Mouse (Mus musculus): ENCODE data around the gene Slc6a16. TPM values are rescaled to one million over a fixed set of nuclear protein-coding genes. Genes with fewer than 3 reads are reported as not detected.

The Slc6a16 gene
- polyA plus RNA-seq, 2 experiments: 0.03 TPM; not detected in 1

DNA sequence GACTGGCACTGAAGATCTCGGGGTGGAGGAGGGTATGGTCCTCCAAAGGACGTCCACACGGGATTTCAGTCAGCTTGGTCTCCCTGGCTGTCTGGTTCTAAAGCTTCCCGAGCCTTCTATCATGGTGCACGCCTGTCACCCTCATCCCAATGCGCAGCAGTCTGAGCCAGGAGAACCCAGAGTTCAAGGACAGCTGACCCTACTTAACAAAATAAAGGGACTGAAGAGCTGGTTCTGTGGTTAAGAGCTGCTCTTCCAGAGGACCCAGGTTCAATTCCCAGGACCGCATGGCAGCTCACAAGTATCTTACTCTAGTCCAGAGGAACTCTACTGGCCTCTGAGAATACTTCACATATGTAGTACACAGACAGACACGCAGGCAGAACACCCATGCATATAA lies 11.8 kb upstream of the Slc6a16 start:
- no peak overlapping the region for H3K27ac ChIP-seq
- ATAC-seq (ENCODE audit: insufficient read depth): no peak
- no peaks in the 10 kb centered on the region for H3K9me3 ChIP-seq (ENCODE audit: control insufficient read depth, low read length)
- H3K4me1 ChIP-seq (replicated peaks; ENCODE audit: control insufficient read depth in 2 of 2, insufficient read depth in 2 of 2, low read length in 1 of 2): peaks cover 0 to 9% of the 10 kb centered on the region in 2 experiments; a peak in 1 of 4 replicates
- no peak overlapping the region for H3K4me2 ChIP-seq (ENCODE audit: low read depth)
- 64% methylated on average over 8 of the region's 8 CpGs for WGBS (ENCODE audit: insufficient replicate concordance)
- no peak for TF ChIP-seq EP300 (IDR thresholded peaks at IDR 0.05; ENCODE audit: low read depth)
- TF ChIP-seq CTCF (IDR thresholded peaks at IDR 0.05; ENCODE audit: low read depth): no peak
- no peak overlapping the region for H3K9ac ChIP-seq (replicated peaks)
- H3K27me3 ChIP-seq (ENCODE audit: control insufficient read depth, insufficient read depth, low read length): no peaks in the 10 kb centered on the region
- no peak for DNase-seq (ENCODE audit: low read depth in 3 of 3, low spot score in 3 of 3)
- H3K36me3 ChIP-seq (replicated peaks; ENCODE audit: control insufficient read depth, insufficient read depth, low read depth): no peaks in the 10 kb centered on the region
- H3K4me3 ChIP-seq (ENCODE audit: insufficient read depth in 1 of 2, low read depth in 2 of 2, low read length in 2 of 2): no peak overlapping the region

DNA sequence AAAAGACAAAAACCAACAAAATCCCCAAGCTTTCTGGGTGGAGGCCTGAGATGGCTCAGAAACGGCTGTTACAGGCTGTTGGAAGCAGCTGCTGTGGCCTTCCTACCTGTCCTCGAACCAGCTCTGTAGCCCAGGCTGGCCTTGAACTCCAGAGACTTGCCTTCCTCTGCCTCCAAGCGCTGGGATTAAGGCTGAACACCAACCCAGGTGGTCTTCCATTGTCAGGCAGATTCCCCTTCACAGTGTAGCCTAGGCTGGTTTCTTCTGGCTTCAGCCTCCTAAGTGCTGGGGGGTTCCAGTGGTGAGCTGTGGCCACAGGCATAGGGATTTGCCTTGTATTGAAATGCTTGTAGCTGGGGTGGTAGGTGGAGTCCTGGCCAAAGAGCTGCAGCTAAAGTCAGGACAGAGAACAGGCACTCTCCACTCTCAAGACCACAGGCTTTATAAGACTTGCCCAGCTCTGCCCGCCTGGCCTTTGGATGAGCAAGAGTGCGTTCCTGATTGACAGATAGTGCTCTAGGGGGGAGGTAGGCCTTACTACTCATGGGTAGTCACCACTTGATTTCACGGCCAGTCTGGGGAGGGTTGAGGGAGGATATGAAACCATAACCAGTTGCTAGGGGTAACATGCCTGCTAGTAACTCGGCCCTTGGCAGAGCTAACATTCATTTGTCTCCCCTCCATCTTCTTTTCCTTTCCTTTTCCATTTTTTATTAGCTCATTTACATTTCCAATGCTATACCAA lies 11.3 kb upstream of the Slc6a16 start:
- TF ChIP-seq CTCF (IDR thresholded peaks at IDR 0.05; ENCODE audit: low read depth): no peak
- TF ChIP-seq EP300 (IDR thresholded peaks at IDR 0.05; ENCODE audit: low read depth): no peak
- Histone ChIP-seq H3K4me3 (ENCODE audit: insufficient read depth in 1 of 2, low read depth in 2 of 2, low read length in 2 of 2) (no peak overlapping the region), H3K27ac (no peak overlapping the region), H3K4me2 (ENCODE audit: low read depth) (no peak overlapping the region), H3K9ac (replicated peaks) (no peak overlapping the region), H3K4me1 (replicated peaks; ENCODE audit: control insufficient read depth in 2 of 2, insufficient read depth in 2 of 2, low read length in 1 of 2) (peaks cover 0 to 11% of the 10 kb centered on the region in 2 experiments; a peak in 1 of 4 replicates), H3K9me3 (ENCODE audit: control insufficient read depth, low read length) (no peaks in the 10 kb centered on the region), H3K27me3 (ENCODE audit: control insufficient read depth, insufficient read depth, low read length) (no peaks in the 10 kb centered on the region), H3K36me3 (replicated peaks; ENCODE audit: control insufficient read depth, insufficient read depth, low read depth) (no peaks in the 10 kb centered on the region)
- DNase-seq (ENCODE audit: low read depth in 3 of 3, low spot score in 3 of 3) (no peak), ATAC-seq (ENCODE audit: insufficient read depth) (no peak)
- WGBS (ENCODE audit: insufficient replicate concordance): 59% methylated on average over 7 of the region's 7 CpGs

DNA sequence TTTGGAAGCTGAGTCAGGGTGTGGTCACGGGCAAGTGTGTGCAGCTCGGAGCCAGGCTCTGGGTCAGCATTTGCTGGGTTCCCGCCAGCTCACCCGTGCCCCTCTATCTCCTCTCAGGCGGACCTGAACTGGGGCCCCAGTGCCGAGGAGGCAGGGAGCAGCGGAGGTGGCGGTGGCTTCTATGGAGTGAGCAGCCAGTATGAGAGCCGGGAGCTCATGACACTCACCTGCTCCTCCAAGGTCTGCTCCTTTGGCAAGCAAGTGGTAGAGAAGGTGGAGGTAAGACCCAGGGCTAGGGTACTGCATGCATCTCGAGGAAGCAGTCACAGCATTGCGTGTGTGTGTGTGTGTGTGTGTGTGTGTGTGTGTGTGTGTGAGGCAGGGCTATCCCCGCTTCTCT lies 9.7 kb upstream of the Slc6a16 start:
- Histone ChIP-seq H3K27ac (no peak overlapping the region), H3K36me3 (replicated peaks; ENCODE audit: control insufficient read depth, insufficient read depth, low read depth) (no peaks in the 10 kb centered on the region), H3K4me1 (replicated peaks; ENCODE audit: control insufficient read depth in 2 of 2, insufficient read depth in 2 of 2, low read length in 1 of 2) (peaks cover 0 to 14% of the 10 kb centered on the region in 2 experiments; a peak in 2 of 4 replicates), H3K9me3 (ENCODE audit: control insufficient read depth, low read length) (no peaks in the 10 kb centered on the region), H3K4me3 (ENCODE audit: insufficient read depth in 1 of 2, low read depth in 2 of 2, low read length in 2 of 2) (no peak overlapping the region), H3K27me3 (ENCODE audit: control insufficient read depth, insufficient read depth, low read length) (no peaks in the 10 kb centered on the region), H3K9ac (replicated peaks) (no peak overlapping the region), H3K4me2 (ENCODE audit: low read depth) (no peak overlapping the region)
- 55% methylated on average over 12 of the region's 12 CpGs for WGBS (ENCODE audit: insufficient replicate concordance)
- ATAC-seq (ENCODE audit: insufficient read depth) (no peak), DNase-seq (ENCODE audit: low read depth in 3 of 3, low spot score in 3 of 3) (no peak)
- no peak for TF ChIP-seq CTCF (IDR thresholded peaks at IDR 0.05; ENCODE audit: low read depth)
- TF ChIP-seq EP300 (IDR thresholded peaks at IDR 0.05; ENCODE audit: low read depth): no peak

DNA sequence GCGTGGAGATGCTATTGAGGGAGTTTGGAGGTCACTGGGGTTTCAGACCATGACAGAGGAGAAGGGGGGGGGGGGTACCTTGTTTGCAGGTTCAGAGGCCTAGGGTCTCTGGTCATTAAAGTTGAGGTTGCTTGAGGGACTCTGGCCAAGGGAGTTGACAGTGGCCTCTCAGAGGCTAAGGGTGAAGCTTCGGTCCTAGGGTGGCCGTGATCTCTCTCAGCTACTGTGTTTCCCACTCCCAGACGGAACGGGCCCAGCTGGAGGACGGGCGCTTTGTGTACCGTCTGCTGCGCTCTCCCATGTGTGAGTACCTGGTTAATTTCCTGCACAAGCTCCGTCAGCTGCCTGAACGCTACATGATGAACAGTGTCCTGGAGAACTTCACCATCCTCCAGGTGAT lies 8.9 kb upstream of the Slc6a16 start:
- Histone ChIP-seq H3K9me3 (ENCODE audit: control insufficient read depth, low read length) (no peaks in the 10 kb centered on the region), H3K9ac (replicated peaks) (no peak overlapping the region), H3K27me3 (ENCODE audit: control insufficient read depth, insufficient read depth, low read length) (no peaks in the 10 kb centered on the region), H3K4me2 (ENCODE audit: low read depth) (no peak overlapping the region), H3K4me3 (ENCODE audit: insufficient read depth in 1 of 2, low read depth in 2 of 2, low read length in 2 of 2) (no peak overlapping the region), H3K27ac (no peak overlapping the region), H3K36me3 (replicated peaks; ENCODE audit: control insufficient read depth, insufficient read depth, low read depth) (no peaks in the 10 kb centered on the region), H3K4me1 (replicated peaks; ENCODE audit: control insufficient read depth in 2 of 2, insufficient read depth in 2 of 2, low read length in 1 of 2) (peaks cover 0 to 14% of the 10 kb centered on the region in 2 experiments; a peak in 2 of 4 replicates)
- no peak for TF ChIP-seq EP300 (IDR thresholded peaks at IDR 0.05; ENCODE audit: low read depth)
- TF ChIP-seq CTCF (IDR thresholded peaks at IDR 0.05; ENCODE audit: low read depth): no peak
- ATAC-seq (ENCODE audit: insufficient read depth) (no peak), DNase-seq (ENCODE audit: low read depth in 3 of 3, low spot score in 3 of 3) (no peak)
- WGBS (ENCODE audit: insufficient replicate concordance): 77% methylated on average over 11 of the region's 11 CpGs

DNA sequence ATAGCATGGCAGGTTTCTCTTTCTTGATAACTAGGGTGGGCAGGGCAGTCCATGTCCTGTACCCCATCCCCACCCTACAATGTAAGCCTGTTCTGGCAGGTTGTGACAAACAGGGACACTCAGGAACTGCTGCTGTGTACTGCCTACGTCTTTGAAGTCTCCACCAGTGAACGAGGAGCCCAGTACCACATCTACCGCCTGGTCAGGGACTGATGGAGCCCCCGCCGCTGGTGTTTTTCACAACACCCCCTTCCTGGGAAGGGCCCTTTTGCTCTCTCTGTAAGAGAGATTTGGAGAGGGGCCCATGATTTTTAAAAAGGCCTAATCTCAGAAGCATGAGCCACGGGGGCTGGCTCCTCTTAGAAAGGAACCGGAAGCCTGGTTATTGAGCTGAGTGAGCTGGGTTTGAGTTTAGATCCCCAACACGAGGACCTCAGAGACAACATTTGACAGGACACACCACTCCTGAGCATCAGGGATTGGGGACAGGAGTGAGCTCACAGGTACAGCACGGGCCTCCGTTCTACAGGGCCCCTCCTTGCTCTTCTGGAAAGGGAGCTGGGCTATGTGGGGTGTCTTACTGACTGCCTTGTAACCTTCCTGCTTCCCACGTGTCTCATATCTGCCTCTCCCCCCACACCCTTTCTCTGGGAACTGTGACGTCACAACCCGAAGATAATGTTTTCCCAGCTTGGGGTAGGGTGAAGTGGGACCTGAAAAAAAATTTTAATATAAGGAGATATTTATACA lies 8.0 kb upstream of the Slc6a16 start:
- ATAC-seq (ENCODE audit: insufficient read depth) (no peak), DNase-seq (ENCODE audit: low read depth in 3 of 3, low spot score in 3 of 3) (no peak)
- Histone ChIP-seq H3K27me3 (ENCODE audit: control insufficient read depth, insufficient read depth, low read length) (no peaks in the 10 kb centered on the region), H3K4me2 (ENCODE audit: low read depth) (no peak overlapping the region), H3K4me1 (replicated peaks; ENCODE audit: control insufficient read depth in 2 of 2, insufficient read depth in 2 of 2, low read length in 1 of 2) (peaks cover 0 to 14% of the 10 kb centered on the region in 2 experiments; a peak in 2 of 4 replicates), H3K4me3 (ENCODE audit: insufficient read depth in 1 of 2, low read depth in 2 of 2, low read length in 2 of 2) (no peak overlapping the region), H3K9ac (replicated peaks) (no peak overlapping the region), H3K27ac (no peak overlapping the region), H3K36me3 (replicated peaks; ENCODE audit: control insufficient read depth, insufficient read depth, low read depth) (no peaks in the 10 kb centered on the region), H3K9me3 (ENCODE audit: control insufficient read depth, low read length) (no peaks in the 10 kb centered on the region)
- TF ChIP-seq EP300 (IDR thresholded peaks at IDR 0.05; ENCODE audit: low read depth): no peak
- no peak for TF ChIP-seq CTCF (IDR thresholded peaks at IDR 0.05; ENCODE audit: low read depth)
- 49% methylated on average over 13 of the region's 13 CpGs for WGBS (ENCODE audit: insufficient replicate concordance)
